Mouse (Mus musculus): ENCODE measurements around the gene Dpp8. TPM values are rescaled to one million over a fixed set of nuclear protein-coding genes. Genes with fewer than 3 reads are reported as not detected.
"Not testable (repeated sequence)": the region's sequence is repeated elsewhere in the genome, so short reads cannot be mapped to it uniquely, and the experiment has no call there.

The Dpp8 gene
- total and polyA plus RNA-seq, 2 experiments from 2014 or later = 27.7 to 77.2 TPM

DNA sequence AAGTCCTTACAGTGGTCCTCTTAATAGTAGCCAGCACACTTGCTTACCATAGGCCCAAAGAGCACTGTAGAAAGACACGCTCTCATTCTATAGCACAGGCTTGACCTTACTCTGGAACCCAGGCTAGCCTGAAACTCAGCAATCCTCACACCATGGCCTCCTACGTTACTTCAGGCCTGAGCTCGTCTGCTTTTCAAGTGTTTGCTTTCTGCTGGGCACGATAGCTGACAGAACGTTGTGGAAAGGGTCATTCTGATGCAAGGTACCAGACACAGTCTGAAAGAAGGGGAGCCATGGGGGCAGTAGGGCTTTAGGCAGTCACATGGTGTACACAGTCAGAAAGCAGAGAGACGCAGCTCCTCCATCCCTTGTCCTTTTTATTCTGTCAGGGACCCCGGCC lies 32.0 kb downstream of the Dpp8 start:
- no peak overlapping the region for H3K9ac ChIP-seq (replicated peaks; ENCODE audit: low read length)
- H3K36me3 ChIP-seq (ENCODE audit: insufficient read depth, low read length) = peaks cover 70% of the 10 kb centered on the region
- no peak overlapping the region for H3K27ac ChIP-seq
- 94% methylated on average over 7 of the region's 7 CpGs for WGBS
- no peaks in the 10 kb centered on the region for H3K27me3 ChIP-seq (ENCODE audit: insufficient read depth, low read length)
- H3K4me3 ChIP-seq (ENCODE audit: low read length) = no peak overlapping the region
- ATAC-seq (no peak), DNase-seq (ENCODE audit: low spot score) (no peak)
- H3K4me1 ChIP-seq (ENCODE audit: insufficient read depth, low read length) = no peaks in the 10 kb centered on the region
- no peak overlapping the region for H3K4me2 ChIP-seq (ENCODE audit: low read depth, low read length)
- H3K9me3 ChIP-seq (ENCODE audit: low read length) = no peaks in the 10 kb centered on the region
- TF ChIP-seq CTCF (IDR thresholded peaks at IDR 0.05; ENCODE audit: low read depth) = no peak

DNA sequence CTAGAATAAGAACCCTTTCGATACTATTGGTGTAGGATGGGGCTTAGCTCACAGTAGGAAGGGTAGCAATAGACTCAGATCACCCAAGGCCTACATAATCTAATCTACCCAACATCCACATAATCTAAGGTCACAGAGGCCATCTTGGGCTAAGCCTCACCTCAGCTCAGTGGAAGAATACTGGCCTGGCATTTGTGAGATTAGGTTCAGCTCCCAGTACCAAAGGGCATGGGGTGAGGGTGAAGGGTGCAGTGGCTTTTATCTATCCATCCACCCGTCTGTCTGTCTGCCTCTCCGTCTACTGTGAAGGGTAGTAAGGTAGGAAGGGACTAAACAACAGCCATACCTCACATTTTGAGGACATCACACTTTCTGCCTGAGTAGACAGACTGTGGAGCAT lies 38.4 kb downstream of the Dpp8 start:
- no peak overlapping the region for H3K4me3 ChIP-seq (ENCODE audit: low read length)
- no peaks in the 10 kb centered on the region for H3K9me3 ChIP-seq (ENCODE audit: low read length)
- no peak overlapping the region for H3K27ac ChIP-seq
- H3K9ac ChIP-seq (replicated peaks; ENCODE audit: low read length) = no peak overlapping the region
- 89% methylated on average over 3 of the region's 3 CpGs for WGBS
- ATAC-seq (no peak), DNase-seq (ENCODE audit: low spot score) (no peak)
- no peaks in the 10 kb centered on the region for H3K4me1 ChIP-seq (ENCODE audit: insufficient read depth, low read length)
- no peak overlapping the region for H3K4me2 ChIP-seq (ENCODE audit: low read depth, low read length)
- H3K27me3 ChIP-seq (ENCODE audit: insufficient read depth, low read length) = no peaks in the 10 kb centered on the region
- H3K36me3 ChIP-seq (ENCODE audit: insufficient read depth, low read length) = peaks cover 42% of the 10 kb centered on the region
- TF ChIP-seq CTCF (IDR thresholded peaks at IDR 0.05; ENCODE audit: low read depth) = no peak

DNA sequence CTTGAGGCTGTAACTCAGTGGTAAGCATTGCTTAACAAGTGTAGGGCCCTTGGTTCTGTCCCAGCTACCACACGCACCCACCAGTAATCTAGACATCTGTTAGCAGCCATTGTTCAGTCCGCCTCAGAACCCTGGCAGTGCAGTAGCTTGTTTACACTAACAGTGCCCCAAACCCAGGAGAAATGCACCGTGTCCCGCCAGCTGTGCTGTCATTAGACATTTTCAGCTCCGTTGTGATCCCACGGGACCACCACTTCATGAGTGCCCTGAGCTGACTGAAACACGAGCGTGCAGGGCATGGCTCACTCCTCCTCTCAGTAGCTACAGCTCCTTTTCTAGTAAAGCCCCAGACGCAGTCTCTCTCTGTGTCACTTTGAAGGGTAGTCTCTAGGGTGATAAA lies 41.3 kb downstream of the Dpp8 start:
- 66% methylated on average over 9 of the region's 9 CpGs for WGBS
- DNase-seq (ENCODE audit: low spot score) (peak; percentile 7), ATAC-seq (no peak)
- Histone ChIP-seq H3K4me1 (ENCODE audit: insufficient read depth, low read length) (no peaks in the 10 kb centered on the region), H3K4me3 (ENCODE audit: low read length) (no peak overlapping the region), H3K9me3 (ENCODE audit: low read length) (no peaks in the 10 kb centered on the region), H3K27me3 (ENCODE audit: insufficient read depth, low read length) (no peaks in the 10 kb centered on the region), H3K4me2 (ENCODE audit: low read depth, low read length) (no peak overlapping the region), H3K9ac (replicated peaks; ENCODE audit: low read length) (no peak overlapping the region), H3K27ac (no peak overlapping the region), H3K36me3 (ENCODE audit: insufficient read depth, low read length) (peaks cover 39% of the 10 kb centered on the region)
- no peak for TF ChIP-seq CTCF (IDR thresholded peaks at IDR 0.05; ENCODE audit: low read depth)

DNA sequence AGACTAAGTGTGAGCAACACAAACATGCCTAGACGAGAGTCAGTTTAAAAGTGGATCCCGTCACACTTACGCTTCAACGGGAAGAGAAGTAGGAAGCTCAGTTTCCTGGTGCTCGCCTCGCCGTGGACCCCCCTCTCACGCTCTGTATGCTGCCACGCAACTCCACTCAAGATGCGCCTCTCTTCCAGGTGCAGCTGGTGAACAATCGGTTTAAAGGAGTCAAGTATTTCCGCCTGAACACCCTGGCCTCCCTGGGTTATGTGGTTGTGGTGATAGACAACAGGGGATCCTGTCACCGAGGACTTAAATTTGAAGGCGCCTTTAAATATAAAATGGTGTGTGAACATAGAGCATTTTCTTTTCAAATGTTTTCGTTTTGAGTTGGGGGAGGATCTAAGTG lies 42.0 kb downstream of the Dpp8 start:
- no peak overlapping the region for H3K4me2 ChIP-seq (ENCODE audit: low read depth, low read length)
- no peak overlapping the region for H3K27ac ChIP-seq
- peaks cover 37% of the 10 kb centered on the region for H3K36me3 ChIP-seq (ENCODE audit: insufficient read depth, low read length)
- no peaks in the 10 kb centered on the region for H3K4me1 ChIP-seq (ENCODE audit: insufficient read depth, low read length)
- no peaks in the 10 kb centered on the region for H3K9me3 ChIP-seq (ENCODE audit: low read length)
- DNase-seq (ENCODE audit: low spot score) = no peak
- no peak for ATAC-seq
- H3K27me3 ChIP-seq (ENCODE audit: insufficient read depth, low read length) = no peaks in the 10 kb centered on the region
- H3K4me3 ChIP-seq (ENCODE audit: low read length) = no peak overlapping the region
- WGBS = 87% methylated on average over 15 of the region's 15 CpGs
- no peak for TF ChIP-seq CTCF (IDR thresholded peaks at IDR 0.05; ENCODE audit: low read depth)
- no peak overlapping the region for H3K9ac ChIP-seq (replicated peaks; ENCODE audit: low read length)

DNA sequence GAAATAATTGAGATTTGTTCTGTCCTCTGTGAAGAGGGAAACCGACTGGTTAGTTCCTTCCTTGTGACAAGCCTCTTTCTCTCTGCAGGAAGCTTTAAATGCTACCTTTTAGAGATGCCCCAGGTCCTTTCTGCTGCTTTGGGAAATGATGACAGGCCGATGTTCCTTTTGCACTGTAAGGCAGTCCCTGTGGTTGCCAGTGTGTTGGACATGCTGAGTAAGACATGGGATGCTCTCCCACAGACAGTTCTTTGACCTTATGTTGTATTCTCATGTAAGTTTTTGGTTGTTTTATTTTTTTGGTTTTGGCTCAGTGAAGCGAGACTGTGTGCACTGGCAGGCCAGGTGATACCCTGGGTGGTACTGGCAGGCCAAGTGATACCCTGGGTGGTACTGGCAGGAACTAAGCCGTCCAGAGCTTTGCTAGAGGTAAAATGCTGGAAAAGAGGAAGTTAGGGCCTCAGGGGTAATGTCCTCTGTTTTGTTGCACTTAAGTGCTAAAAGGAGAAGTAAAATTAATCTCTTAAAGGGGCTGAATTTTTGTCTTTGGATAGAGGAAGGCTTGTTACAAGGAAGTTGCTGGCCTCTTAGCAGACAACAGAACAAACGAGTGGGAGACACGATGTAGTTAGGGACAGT lies 42.8 kb downstream of the Dpp8 start:
- H3K27me3 ChIP-seq (ENCODE audit: insufficient read depth, low read length) = no peaks in the 10 kb centered on the region
- ATAC-seq = no peak

DNA sequence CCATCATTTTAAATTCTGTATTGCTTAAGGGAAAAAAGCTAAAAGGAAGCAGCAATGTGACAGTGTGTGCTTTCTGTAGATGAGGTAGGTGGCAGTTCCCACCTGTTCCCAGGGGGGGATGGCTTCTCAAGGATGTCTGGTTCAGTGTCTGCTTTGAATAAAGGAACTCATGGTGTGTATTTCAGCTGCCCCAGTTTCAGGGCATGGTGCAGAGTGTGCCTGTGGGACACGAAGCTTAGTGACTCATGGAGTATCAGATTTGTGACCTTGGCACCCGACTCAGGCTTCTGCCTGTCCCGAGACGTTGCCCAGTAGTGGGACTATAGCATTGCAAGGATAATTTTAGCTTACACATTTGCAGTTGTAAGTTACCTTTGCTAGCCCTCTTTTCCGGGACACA lies 45.3 kb downstream of the Dpp8 start:
- Histone ChIP-seq H3K9me3 (ENCODE audit: low read length) (no peaks in the 10 kb centered on the region), H3K4me3 (ENCODE audit: low read length) (no peak overlapping the region), H3K27ac (no peak overlapping the region), H3K36me3 (ENCODE audit: insufficient read depth, low read length) (peaks cover 51% of the 10 kb centered on the region), H3K4me1 (ENCODE audit: insufficient read depth, low read length) (no peaks in the 10 kb centered on the region), H3K27me3 (ENCODE audit: insufficient read depth, low read length) (no peaks in the 10 kb centered on the region), H3K9ac (replicated peaks; ENCODE audit: low read length) (no peak overlapping the region), H3K4me2 (ENCODE audit: low read depth, low read length) (no peak overlapping the region)
- DNase-seq (ENCODE audit: low spot score) (no peak), ATAC-seq (no peak)
- 89% methylated on average over 5 of the region's 5 CpGs for WGBS
- no peak for TF ChIP-seq CTCF (IDR thresholded peaks at IDR 0.05; ENCODE audit: low read depth)

More for the DNA sequence above, 42.8 kb downstream of the Dpp8 start:
- 83% methylated on average over 6 of the region's 6 CpGs for WGBS
- no peak overlapping the region for H3K4me3 ChIP-seq (ENCODE audit: low read length)
- no peak overlapping the region for H3K4me2 ChIP-seq (ENCODE audit: low read depth, low read length)
- peaks cover 34% of the 10 kb centered on the region for H3K36me3 ChIP-seq (ENCODE audit: insufficient read depth, low read length)
- no peaks in the 10 kb centered on the region for H3K9me3 ChIP-seq (ENCODE audit: low read length)
- H3K4me1 ChIP-seq (ENCODE audit: insufficient read depth, low read length) = no peaks in the 10 kb centered on the region
- no peak overlapping the region for H3K27ac ChIP-seq
- H3K9ac ChIP-seq (replicated peaks; ENCODE audit: low read length) = no peak overlapping the region
- TF ChIP-seq CTCF (IDR thresholded peaks at IDR 0.05; ENCODE audit: low read depth) = no peak
- no peak for DNase-seq (ENCODE audit: low spot score)

DNA sequence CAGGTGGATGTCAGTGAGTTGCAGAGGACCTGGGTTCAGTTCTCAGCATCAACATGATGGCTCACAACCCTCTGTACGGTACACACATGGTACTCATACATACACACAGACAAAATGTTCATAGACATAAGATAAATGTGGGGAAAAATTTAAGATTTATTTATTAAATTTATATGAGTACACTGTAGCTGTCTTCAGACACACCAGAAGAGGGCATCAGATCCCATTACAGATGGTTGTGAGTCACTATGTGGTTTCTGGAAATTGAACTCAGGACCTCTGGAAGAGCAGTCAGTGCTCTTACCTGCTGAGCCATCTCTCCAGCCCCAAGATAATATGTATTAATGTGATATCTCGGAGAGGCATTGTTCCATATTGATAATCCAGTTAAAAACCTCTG lies 47.9 kb downstream of the Dpp8 start:
- H3K4me1 ChIP-seq (ENCODE audit: insufficient read depth, low read length); H3K9ac ChIP-seq (replicated peaks; ENCODE audit: low read length); ATAC-seq; H3K27ac ChIP-seq; H3K9me3 ChIP-seq (ENCODE audit: low read length); H3K27me3 ChIP-seq (ENCODE audit: insufficient read depth, low read length); DNase-seq (ENCODE audit: low spot score); H3K4me2 ChIP-seq (ENCODE audit: low read depth, low read length); H3K4me3 ChIP-seq (ENCODE audit: low read length): not testable (repeated sequence)
- 94% methylated on average over 2 of the region's 2 CpGs for WGBS
- peaks cover 46% of the 10 kb centered on the region for H3K36me3 ChIP-seq (ENCODE audit: insufficient read depth, low read length)

Measured in hindbrain, postnatal 0 days (tissue).